Mouse (Mus musculus) limb, embryonic 12.5 days (tissue): ENCODE measurements around the gene Taok2. TPM values are rescaled to one million over a fixed set of nuclear protein-coding genes. Genes with fewer than 3 reads are reported as not detected.
"Not testable (repeated sequence)": the region's sequence is repeated elsewhere in the genome, so short reads cannot be mapped to it uniquely, and the experiment has no call there.

Experiments
- ATAC-seq: fragments of 200-750 bp; cut with Nextera tagmentation; 2 replicates; pipeline ENCODE4 v1.8.0; 2017; ENCODE audit warnings: low read depth, moderate TSS enrichment; ENCODE audit not compliant: insufficient number of reproducible peaks, insufficient read depth, low FRiP score, low TSS enrichment
- H3K27ac ChIP-seq: fragments of 300-500 bp; sonication (generic); 2 replicates; pipeline ENCODE4 v1.5.1; 2016; ENCODE audit warnings: mild to moderate bottlenecking, moderate library complexity
- H3K27me3 ChIP-seq: fragments of 300-500 bp; sonication (generic); 2 replicates; pipeline ENCODE4 v1.6.1; 2016; ENCODE audit warnings: mild to moderate bottlenecking, moderate library complexity
- H3K36me3 ChIP-seq: fragments of 300-500 bp; sonication (generic); 2 replicates; pipeline ENCODE4 v1.6.1; 2016; ENCODE audit warnings: mild to moderate bottlenecking, moderate library complexity
- H3K4me1 ChIP-seq: fragments of 300-500 bp; sonication (generic); replicated peaks from 2 replicates; pipeline ENCODE4 v1.6.1; 2016
- H3K4me2 ChIP-seq: fragments of 300-500 bp; sonication (generic); 2 replicates; pipeline ENCODE4 v1.6.1; 2016; ENCODE audit warnings: mild to moderate bottlenecking, moderate library complexity
- H3K4me3 ChIP-seq: fragments of 300-500 bp; sonication (generic); replicated peaks from 2 replicates; pipeline ENCODE4 v1.5.1; 2016; ENCODE audit warnings: mild to moderate bottlenecking
- H3K9ac ChIP-seq: fragments of 300-500 bp; sonication (generic); replicated peaks from 2 replicates; pipeline ENCODE4 v1.6.1; 2016; ENCODE audit warnings: mild to moderate bottlenecking, moderate library complexity
- H3K9me3 ChIP-seq: fragments of 300-500 bp; sonication (generic); 2 replicates; pipeline ENCODE4 v1.6.1; 2016; ENCODE audit warnings: mild to moderate bottlenecking, moderate library complexity
- WGBS: fragments of 180-500 bp; shearing (Covaris S2); methylation state at CpG from one replicate; pipeline ENCODE4 v1.1.7; 2016; 5-methylcytosine and 5-hydroxymethylcytosine counted together
- polyA plus RNA-seq: library from polyadenylated mRNA; unstranded; fragments of >200 nt; fragmentation: Nextera tagmentation; extraction: Ambion mirVana; gene quantifications from 2 replicates; pipeline ENCODE4 v1.2.1, GENCODE M21; 2016

The Taok2 gene
- polyA plus RNA-seq = 58.2 and 60.3 TPM in 2 replicates

DNA sequence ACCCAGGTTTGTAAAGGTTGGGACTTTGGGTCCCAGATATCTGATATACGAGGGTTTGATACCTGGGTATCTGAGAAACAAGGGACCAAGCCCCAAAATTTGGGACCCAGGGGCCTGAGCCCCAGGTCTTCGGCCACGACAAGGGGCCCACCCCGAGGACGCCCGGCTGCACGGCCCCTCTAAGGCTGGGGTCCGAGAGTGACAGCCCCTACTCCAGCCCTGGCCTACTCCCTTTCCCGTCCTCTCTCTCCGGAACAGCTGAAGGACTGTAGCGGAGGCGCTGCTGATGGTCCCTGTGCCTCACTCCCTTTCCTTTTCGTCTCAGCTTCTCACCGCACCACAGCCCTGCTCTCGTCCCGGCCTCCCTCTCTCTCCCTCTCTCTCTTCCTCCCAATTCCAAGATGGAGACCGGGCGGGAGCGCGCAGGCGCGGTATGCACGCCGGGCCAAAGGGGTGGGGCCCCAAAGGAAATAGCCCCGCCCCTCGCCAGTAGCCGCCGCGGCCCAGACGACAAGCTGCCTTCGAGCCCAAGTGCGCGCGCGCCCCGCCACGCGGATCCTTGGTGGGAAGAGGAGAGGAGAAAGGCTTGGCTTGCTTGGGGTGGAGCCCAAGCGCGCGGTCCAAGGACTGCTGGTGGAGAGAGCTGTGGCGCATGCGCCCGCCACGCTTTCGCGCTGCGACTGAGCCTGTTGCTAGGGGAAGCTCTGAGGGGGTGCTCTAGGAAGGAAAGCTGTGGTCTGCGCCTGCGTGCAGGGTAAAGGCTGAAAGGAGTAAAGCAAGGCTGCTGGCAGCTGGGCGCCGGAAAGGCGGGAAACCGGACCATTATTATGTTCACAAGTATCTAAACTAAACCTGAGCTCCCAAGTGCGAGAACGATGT, at the start of gene Taok2:
Gene Taok2, minus strand, starts transcription at position 418 of the 879 bp plus-strand sequence.
- Histone ChIP-seq H3K4me2 (peak within 1 kb of the TSS; percentile 99), H3K4me3 (peak within 1 kb of the TSS; percentile 79), H3K36me3 (peaks cover 18% of the 10 kb centered on the region), H3K27ac (peak within 1 kb of the TSS; percentile 93), H3K9me3 (no peaks in the 10 kb centered on the region), H3K9ac (peak within 1 kb of the TSS; percentile 76), H3K4me1 (peaks cover 30% of the 10 kb centered on the region), H3K27me3 (no peaks in the 10 kb centered on the region)
- under 1% methylated on average over 56 of the region's 56 CpGs for WGBS
- peak; percentile 96 for ATAC-seq

DNA sequence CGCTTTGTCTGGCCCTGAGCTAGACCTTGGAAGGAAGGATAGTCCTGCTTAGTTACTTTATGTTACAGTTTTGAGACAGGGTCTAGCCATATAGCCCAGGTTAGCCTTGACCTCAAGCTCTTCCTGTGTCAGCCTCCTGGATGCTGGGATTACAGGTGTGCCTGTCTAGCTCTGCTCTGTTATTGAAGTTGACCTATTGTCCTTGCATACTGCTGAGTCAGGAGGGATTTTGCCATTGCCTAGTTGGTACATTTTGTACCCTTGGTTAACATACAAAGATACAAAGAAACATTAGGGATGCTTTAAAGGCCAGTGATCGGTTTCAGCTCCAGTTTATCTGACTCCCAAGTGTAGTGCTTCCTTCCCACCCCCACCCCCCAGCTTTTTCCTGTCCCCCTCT, 48.1 kb upstream of the Taok2 start:
- peaks cover 54% of the 10 kb centered on the region for H3K36me3 ChIP-seq
- no peak for ATAC-seq
- H3K9ac ChIP-seq = no peak overlapping the region
- no peaks in the 10 kb centered on the region for H3K27me3 ChIP-seq
- peaks cover 9% of the 10 kb centered on the region for H3K4me1 ChIP-seq
- H3K27ac ChIP-seq = no peak overlapping the region
- H3K4me3 ChIP-seq = no peak overlapping the region
- no peak overlapping the region for H3K4me2 ChIP-seq
- peaks cover 3% of the 10 kb centered on the region; the same call in 1 of the 2 replicates for H3K9me3 ChIP-seq
- WGBS = 84% methylated on average over 2 of the region's 2 CpGs

DNA sequence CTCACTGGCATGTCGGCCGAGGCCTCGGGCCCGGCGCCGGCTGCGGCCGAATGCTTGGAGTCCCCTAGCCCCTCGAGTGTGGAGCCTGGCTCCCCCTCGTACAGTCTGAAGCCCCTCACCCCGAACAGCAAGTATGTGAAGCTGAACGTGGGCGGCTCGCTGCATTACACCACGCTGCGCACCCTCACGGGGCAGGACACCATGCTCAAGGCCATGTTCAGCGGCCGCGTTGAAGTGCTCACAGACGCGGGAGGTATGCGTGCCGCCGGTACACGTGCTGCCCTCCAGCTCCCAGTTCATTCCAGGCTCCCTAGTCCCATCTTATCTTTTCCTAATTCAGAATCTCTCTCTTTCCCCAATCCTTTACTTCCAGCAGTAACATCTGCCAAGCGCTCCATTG, 44.5 kb upstream of the Taok2 start:
- peak overlapping the region; percentile 90 for H3K4me2 ChIP-seq
- peak overlapping the region; percentile 83 for H3K27ac ChIP-seq
- no peaks in the 10 kb centered on the region for H3K9me3 ChIP-seq
- peaks cover 9% of the 10 kb centered on the region for H3K4me1 ChIP-seq
- ATAC-seq = peak; percentile 71
- peak overlapping the region; percentile 84 for H3K4me3 ChIP-seq
- under 1% methylated on average over 27 of the region's 27 CpGs for WGBS
- peak overlapping the region; percentile 81 for H3K9ac ChIP-seq
- no peaks in the 10 kb centered on the region for H3K27me3 ChIP-seq
- H3K36me3 ChIP-seq = peaks cover 32% of the 10 kb centered on the region

DNA sequence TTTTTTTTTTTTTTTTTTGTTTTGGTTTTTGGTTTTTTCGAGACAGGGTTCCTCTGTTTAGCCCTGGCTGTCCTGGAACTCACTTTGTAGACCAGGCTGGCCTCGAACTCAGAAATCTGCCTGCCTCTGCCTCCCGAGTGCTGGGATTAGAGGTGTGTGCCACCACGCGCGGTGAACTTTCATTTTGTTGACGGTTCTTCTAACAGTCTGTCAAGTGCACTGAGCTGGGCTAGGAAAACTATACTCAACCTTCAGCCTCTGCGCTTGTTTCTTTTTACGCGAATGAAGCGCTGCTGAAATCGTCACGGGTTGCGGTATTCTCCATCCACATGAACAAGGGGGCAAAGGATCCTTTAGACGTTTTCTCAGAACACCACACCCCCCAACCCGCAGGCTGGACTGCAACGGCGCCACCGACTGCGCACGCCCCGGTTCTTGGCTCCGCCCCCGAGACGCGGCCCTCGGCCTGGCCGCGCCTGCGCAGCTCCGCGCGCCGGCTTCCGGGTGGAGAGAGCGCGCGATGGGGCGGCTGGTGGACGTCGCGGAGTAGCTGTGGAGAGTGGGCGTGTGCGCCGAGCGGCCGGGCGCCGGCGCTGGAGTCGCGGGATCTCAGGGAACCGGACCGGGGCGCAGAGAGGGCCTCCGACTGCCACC, 44.0 kb upstream of the Taok2 start, which contains the start of gene Kctd13:
Gene Kctd13, plus strand, starts transcription at position 496 of the 654 bp plus-strand sequence.
- H3K27me3 ChIP-seq = no peaks in the 10 kb centered on the region
- peak within 1 kb of the TSS; percentile 83 for H3K27ac ChIP-seq
- H3K4me3 ChIP-seq = peak within 1 kb of the TSS; percentile 84
- H3K4me2 ChIP-seq = peak within 1 kb of the TSS; percentile 90
- peaks cover 28% of the 10 kb centered on the region for H3K36me3 ChIP-seq
- WGBS = 5% methylated on average over 56 of the region's 56 CpGs
- H3K9me3 ChIP-seq = no peaks in the 10 kb centered on the region
- H3K9ac ChIP-seq = peak within 1 kb of the TSS; percentile 81
- peak; percentile 93 for ATAC-seq
- peaks cover 9% of the 10 kb centered on the region for H3K4me1 ChIP-seq

DNA sequence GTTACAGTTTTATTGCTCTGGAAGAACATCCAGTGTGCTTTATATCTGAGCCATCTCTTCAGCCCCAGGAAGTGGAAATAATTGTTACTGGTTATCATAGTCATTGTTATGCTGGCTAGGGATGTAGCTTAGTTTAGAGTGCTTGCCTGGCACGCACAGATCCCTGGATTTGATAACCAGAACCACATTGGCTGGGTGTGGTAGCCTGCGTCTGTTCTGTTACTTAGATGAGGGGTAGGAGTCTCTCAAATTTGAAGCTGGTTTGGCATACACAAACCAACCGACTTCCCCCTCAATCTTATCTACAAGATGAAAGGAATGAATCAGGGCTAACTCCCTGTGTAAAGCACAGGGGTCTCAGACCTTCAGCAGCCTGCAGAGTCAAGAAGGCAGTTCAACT, 41.8 kb upstream of the Taok2 start:
- ATAC-seq = no peak
- H3K36me3 ChIP-seq = peaks cover 8% of the 10 kb centered on the region
- no peak overlapping the region for H3K27ac ChIP-seq
- H3K4me2 ChIP-seq = no peak overlapping the region
- no peaks in the 10 kb centered on the region for H3K9me3 ChIP-seq
- WGBS = 17% methylated on average over 3 of the region's 3 CpGs
- no peak overlapping the region for H3K4me3 ChIP-seq
- no peak overlapping the region for H3K9ac ChIP-seq
- H3K4me1 ChIP-seq = peaks cover 9% of the 10 kb centered on the region
- H3K27me3 ChIP-seq = no peaks in the 10 kb centered on the region

DNA sequence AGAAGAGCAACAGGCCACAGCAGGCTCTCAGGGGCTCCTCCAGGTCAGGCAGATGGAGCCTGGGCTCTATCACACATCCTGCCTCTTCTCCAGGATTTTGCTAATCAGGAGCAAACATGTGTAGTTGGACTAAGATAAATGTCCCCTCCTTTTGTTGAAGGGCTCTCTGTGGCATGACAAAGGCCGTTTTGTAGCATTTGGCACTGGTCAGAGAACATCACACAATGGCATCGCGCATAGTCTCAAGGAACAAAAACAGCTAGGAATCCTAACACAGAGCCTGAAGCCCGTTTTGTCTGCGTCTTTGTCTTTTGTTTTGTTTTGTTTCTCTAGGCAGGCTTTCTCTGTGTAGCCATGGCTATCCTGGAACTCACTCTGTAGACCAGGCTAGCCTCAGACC, 39.5 kb upstream of the Taok2 start:
- no peak overlapping the region for H3K4me3 ChIP-seq
- no peaks in the 10 kb centered on the region for H3K27me3 ChIP-seq
- no peak for ATAC-seq
- no peaks in the 10 kb centered on the region for H3K36me3 ChIP-seq
- WGBS = 75% methylated on average over 5 of the region's 5 CpGs
- no peaks in the 10 kb centered on the region for H3K9me3 ChIP-seq
- H3K4me1 ChIP-seq = no peaks in the 10 kb centered on the region
- no peak overlapping the region for H3K27ac ChIP-seq
- no peak overlapping the region for H3K4me2 ChIP-seq
- no peak overlapping the region for H3K9ac ChIP-seq

DNA sequence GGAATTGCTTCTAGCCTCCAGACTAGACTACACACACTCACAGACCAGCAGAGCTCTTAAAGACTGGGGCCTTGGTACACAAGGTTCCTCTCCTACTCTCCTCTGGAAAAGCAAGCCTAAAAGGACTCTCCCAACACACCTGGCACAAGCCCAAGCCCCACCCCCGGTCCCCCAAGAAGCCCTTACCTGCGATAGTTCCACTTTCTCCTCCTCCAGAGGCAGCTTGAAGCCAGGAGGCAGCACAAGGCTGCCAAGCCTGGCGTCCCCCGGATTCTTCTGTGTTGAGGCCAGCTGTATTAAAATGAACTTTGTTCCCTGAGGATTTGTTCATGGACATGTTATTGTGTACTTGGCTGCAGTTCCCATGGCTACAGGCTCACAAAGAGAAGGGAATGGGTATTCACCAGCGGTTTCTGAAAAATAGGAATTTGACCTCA, 38.1 kb upstream of the Taok2 start, which contains the start of gene Tmem219:
Gene Tmem219, minus strand, starts transcription at position 294 of the 437 bp plus-strand sequence.
- H3K27ac ChIP-seq = no peak within 1 kb of the TSS
- ATAC-seq = no peak
- WGBS = 66% methylated on average over 5 of the region's 5 CpGs

DNA sequence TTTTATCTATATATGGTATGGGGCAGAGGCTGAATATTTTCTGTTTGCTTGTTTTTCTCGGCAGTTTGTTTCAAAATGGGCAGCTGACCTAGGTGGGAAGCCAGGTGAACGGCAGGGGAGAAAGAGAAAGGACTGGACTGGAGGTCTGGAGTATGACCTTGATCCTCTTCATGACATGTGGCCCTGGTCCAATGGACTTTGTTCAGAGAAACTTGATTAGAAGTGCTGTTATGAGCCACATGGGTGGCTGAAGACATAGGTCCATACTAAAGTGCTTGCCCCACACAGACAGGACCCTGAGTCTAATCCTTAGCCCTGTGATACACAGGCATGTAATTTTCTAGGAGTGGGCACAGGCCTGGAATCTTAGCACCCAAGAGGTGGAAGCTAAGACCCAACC, 37.1 kb upstream of the Taok2 start:
- ATAC-seq = no peak
- Histone ChIP-seq H3K9ac (no peak overlapping the region), H3K4me1 (no peaks in the 10 kb centered on the region), H3K4me2 (no peak overlapping the region), H3K27me3 (no peaks in the 10 kb centered on the region), H3K4me3 (no peak overlapping the region), H3K36me3 (no peaks in the 10 kb centered on the region), H3K27ac (no peak overlapping the region), H3K9me3 (no peaks in the 10 kb centered on the region)
- 81% methylated on average over 2 of the region's 2 CpGs for WGBS

More for the DNA sequence above, 38.1 kb upstream of the Taok2 start, which contains the start of gene Tmem219:
- no peaks in the 10 kb centered on the region for H3K27me3 ChIP-seq
- no peaks in the 10 kb centered on the region for H3K4me1 ChIP-seq
- H3K36me3 ChIP-seq = no peaks in the 10 kb centered on the region
- no peak within 1 kb of the TSS; the same call in 1 of the 2 replicates for H3K9ac ChIP-seq
- H3K4me3 ChIP-seq = no peak within 1 kb of the TSS
- no peaks in the 10 kb centered on the region for H3K9me3 ChIP-seq
- no peak within 1 kb of the TSS for H3K4me2 ChIP-seq

DNA sequence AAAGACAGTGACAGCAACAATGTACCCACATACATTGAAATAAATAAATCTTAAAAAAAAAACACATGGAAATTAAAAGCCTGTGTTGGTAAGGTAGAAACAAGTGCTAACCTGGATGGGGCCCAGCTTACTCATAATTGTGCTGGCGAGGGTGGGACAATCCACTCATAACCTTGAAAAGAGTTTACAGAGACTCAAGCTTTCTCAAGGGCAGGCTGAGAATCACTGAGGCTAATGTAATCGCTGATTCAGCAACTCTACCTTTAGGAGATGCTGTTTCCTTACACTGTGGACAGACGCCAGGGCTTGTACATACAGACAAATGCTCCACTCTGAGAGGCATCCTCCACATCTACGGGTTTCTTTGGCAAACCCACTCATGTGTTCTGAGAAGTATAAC, 35.5 kb upstream of the Taok2 start:
- no peak overlapping the region for H3K4me2 ChIP-seq
- H3K9ac ChIP-seq = no peak overlapping the region
- H3K4me3 ChIP-seq = no peak overlapping the region
- ATAC-seq = no peak
- H3K36me3 ChIP-seq = no peaks in the 10 kb centered on the region
- no peaks in the 10 kb centered on the region for H3K9me3 ChIP-seq
- 78% methylated on average over 4 of the region's 4 CpGs for WGBS
- no peak overlapping the region for H3K27ac ChIP-seq
- H3K4me1 ChIP-seq = no peaks in the 10 kb centered on the region
- no peaks in the 10 kb centered on the region for H3K27me3 ChIP-seq

DNA sequence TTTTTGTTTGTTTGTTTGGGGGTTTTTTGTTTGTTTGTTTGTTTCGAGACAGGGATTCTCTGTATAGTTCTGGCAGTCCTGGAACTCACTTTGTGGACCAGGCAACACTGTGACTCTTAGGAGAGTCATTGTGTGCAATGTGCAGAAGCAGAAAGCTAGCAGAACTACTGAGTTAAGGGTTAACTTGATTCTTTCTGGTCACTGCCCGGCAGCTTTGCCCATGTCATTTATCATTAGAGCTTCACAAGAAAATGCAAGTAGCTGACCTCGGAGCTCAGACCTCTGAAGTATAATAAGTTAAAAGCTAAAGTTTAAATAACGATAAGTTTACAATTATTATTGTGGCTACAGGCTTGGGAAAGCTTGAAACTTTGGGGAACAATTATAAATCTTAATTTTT, 33.9 kb upstream of the Taok2 start:
- H3K4me3 ChIP-seq, H3K9me3 ChIP-seq, H3K36me3 ChIP-seq, ATAC-seq, H3K9ac ChIP-seq, H3K27me3 ChIP-seq, H3K27ac ChIP-seq, H3K4me2 ChIP-seq, H3K4me1 ChIP-seq: not testable (repeated sequence)
- WGBS = 36% methylated on average over 4 of the region's 4 CpGs

DNA sequence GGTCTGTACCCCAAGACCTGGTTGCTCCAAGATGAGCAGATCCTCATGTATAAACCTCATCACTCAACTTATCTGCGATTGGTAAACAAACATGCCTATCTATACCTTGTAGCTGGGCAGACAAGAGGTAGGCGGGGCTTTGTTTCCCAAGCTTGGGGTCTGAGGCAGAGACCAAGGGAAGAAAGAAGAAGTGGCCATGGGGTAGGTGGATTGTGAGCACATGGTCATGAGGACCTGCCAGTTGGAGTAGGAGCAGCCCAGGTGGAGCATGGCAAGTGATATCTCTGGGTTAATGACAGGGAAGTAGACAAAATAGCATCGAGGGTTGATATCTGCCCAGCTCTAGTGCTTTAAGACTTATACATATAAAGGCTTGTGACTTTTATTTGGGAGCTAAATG, 30.3 kb upstream of the Taok2 start:
- Histone ChIP-seq H3K9ac (no peak overlapping the region), H3K4me3 (no peak overlapping the region), H3K9me3 (no peaks in the 10 kb centered on the region), H3K27ac (no peak overlapping the region), H3K4me2 (no peak overlapping the region), H3K27me3 (no peaks in the 10 kb centered on the region), H3K36me3 (no peaks in the 10 kb centered on the region), H3K4me1 (no peaks in the 10 kb centered on the region)
- no peak for ATAC-seq
- WGBS = 86% methylated on average over 3 of the region's 3 CpGs
